Mouse (Mus musculus): ENCODE measurements around the gene Zfp341.

The Zfp341 gene

DNA sequence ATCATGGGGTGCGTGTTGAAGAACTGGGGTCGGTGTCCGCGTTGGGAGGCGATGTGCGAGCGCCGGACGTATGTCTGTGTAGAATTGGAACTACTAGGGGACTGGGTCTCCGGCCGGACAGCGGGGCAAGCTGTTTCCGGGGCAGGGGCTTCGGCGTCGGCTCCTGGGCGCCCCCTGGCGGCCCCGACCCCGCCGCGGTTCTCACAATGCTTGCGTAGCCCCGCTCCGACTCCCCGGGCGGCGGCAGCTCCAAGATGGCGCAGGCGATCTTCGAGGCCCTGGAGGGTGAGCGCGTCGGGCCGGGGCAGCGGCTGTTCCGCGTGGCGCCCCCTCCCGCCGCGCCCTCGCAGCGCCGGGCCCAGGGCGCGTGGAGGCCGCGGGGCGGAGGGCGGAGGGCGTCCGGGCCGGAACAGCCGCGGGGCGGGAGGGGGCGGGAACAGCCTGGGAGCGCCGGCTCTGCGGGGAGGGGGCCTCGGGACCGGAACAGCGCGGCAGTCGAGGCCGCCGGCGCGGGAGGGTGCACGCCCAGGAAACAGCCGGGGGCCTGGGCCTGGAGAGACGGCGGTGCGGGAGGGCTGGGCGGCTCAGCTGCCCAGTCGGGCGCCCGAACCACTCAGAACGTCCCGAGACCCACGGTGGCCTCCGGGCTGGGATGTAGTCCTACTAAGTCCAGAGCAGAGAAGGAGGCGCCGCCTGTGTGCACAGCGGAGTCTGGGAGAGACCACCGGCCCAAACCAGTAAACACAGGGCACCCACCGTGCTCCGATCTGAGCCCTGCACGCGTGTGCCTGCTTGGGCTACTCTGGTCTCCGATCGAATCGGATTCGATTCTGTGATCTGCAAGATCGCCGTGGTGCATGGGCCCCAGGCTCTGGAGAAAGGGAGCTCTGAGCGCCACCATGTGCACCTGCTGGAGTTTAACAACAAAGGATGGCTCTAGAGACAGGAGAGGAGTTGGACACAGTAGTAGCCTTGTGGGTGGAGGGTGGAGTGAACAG, at the start of gene Zfp341, which contains the start of gene 4930519P11Rik:
TSS of gene Zfp341 (plus strand) at position 180 of the 998 bp plus-strand sequence.
TSS of gene 4930519P11Rik (minus strand) at position 320 of the 998 bp plus-strand sequence.
- peak; percentile 93 for DNase-seq (ENCODE audit: low read depth, low spot score)
- no peaks in the 10 kb centered on the region for H3K36me3 ChIP-seq (ENCODE audit: control insufficient read depth, insufficient read depth, low read length, poor library complexity, severe bottlenecking)
- H3K27me3 ChIP-seq (ENCODE audit: control insufficient read depth, insufficient read depth, low read length, poor library complexity, severe bottlenecking), result no peaks in the 10 kb centered on the region

DNA sequence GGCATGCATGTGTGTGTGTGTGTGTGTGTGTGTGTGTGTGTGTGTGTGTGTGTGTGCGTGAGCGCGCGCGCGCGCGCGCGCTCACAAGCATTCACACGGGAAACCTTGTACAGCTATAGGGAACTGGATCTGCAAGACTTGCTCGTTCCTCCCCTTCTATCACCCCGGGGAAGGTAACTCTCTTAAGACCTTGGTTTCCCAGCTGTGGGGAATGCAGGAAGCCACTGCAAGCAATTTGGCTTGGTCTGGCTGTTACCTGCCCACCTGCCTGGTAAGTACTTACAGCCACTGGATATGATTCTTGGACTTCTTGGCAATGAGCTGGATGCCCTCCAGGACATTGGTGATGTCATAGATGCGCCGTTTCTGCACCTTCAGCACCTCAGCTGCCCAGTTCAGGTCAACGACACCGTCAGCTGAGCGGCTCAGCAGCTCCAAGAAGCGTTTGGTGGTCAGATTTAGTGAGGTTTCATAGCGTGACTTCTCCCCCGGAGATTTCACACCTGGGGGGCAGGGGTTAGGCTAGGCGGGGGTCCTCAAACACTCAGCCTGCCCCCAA, 49.4 kb upstream of the Zfp341 start:
- Histone ChIP-seq H3K36me3 (ENCODE audit: control insufficient read depth, insufficient read depth, low read length, poor library complexity, severe bottlenecking) (no peaks in the 10 kb centered on the region), H3K27me3 (ENCODE audit: control insufficient read depth, insufficient read depth, low read length, poor library complexity, severe bottlenecking) (no peaks in the 10 kb centered on the region)
- no peak for DNase-seq (ENCODE audit: low read depth, low spot score)

GRCm38 (mm10) chr2:154565562-154565961, 47.5 kb upstream of the Zfp341 start:
- Histone ChIP-seq H3K36me3 (ENCODE audit: control insufficient read depth, insufficient read depth, low read length, poor library complexity, severe bottlenecking) (no peaks in the 10 kb centered on the region), H3K27me3 (ENCODE audit: control insufficient read depth, insufficient read depth, low read length, poor library complexity, severe bottlenecking) (no peaks in the 10 kb centered on the region)
- DNase-seq (ENCODE audit: low read depth, low spot score), result no peak

- DNase-seq (ENCODE audit: low read depth, low spot score), result no peak
- no peaks in the 10 kb centered on the region for H3K27me3 ChIP-seq (ENCODE audit: control insufficient read depth, insufficient read depth, low read length, poor library complexity, severe bottlenecking)
- no peaks in the 10 kb centered on the region for H3K36me3 ChIP-seq (ENCODE audit: control insufficient read depth, insufficient read depth, low read length, poor library complexity, severe bottlenecking)
Observed at GRCm38 (mm10) chr2:154566641-154567040, 46.5 kb upstream of the Zfp341 start.

GRCm38 (mm10) chr2:154567766-154568165, 45.3 kb upstream of the Zfp341 start:
- no peak for DNase-seq (ENCODE audit: low read depth, low spot score)
- Histone ChIP-seq H3K27me3 (ENCODE audit: control insufficient read depth, insufficient read depth, low read length, poor library complexity, severe bottlenecking) (no peaks in the 10 kb centered on the region), H3K36me3 (ENCODE audit: control insufficient read depth, insufficient read depth, low read length, poor library complexity, severe bottlenecking) (no peaks in the 10 kb centered on the region)

GRCm38 (mm10) chr2:154568329-154569070, 44.6 kb upstream of the Zfp341 start:
- H3K27me3 ChIP-seq (ENCODE audit: control insufficient read depth, insufficient read depth, low read length, poor library complexity, severe bottlenecking), result no peaks in the 10 kb centered on the region
- DNase-seq (ENCODE audit: low read depth, low spot score), result no peak
- no peaks in the 10 kb centered on the region for H3K36me3 ChIP-seq (ENCODE audit: control insufficient read depth, insufficient read depth, low read length, poor library complexity, severe bottlenecking)

- Histone ChIP-seq H3K36me3 (ENCODE audit: control insufficient read depth, insufficient read depth, low read length, poor library complexity, severe bottlenecking) (no peaks in the 10 kb centered on the region), H3K27me3 (ENCODE audit: control insufficient read depth, insufficient read depth, low read length, poor library complexity, severe bottlenecking) (no peaks in the 10 kb centered on the region)
- DNase-seq (ENCODE audit: low read depth, low spot score), result peak; percentile 64
Observed at GRCm38 (mm10) chr2:154569071-154569748, 43.9 kb upstream of the Zfp341 start.

DNA sequence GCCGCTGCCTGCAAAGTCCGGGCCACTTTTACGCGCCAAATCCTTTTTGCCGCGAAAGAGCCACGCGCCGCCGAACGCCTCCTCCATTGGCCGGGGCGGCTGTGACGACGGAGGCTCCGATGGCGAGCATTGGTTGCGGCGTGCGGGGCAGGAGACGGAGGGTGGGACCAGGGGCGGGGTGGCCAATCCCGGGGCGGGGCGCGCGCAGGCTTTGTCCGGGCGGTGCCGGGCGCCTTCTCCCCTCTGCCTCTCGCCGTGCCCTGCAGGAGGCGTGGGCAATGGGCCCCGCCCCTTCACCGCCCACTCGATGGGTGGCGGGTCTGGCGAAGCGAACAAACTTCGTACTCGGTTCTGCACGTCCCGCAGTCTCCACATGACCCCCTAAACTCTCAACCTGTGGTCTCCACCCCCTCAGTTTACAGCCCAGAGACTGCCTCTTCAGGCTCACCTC, 43.2 kb upstream of the Zfp341 start, which contains the start of gene E2f1:
TSS of gene E2f1 (minus strand) at position 57 of the 451 bp plus-strand sequence.
- peak; percentile 96 for DNase-seq (ENCODE audit: low read depth, low spot score)
- H3K27me3 ChIP-seq (ENCODE audit: control insufficient read depth, insufficient read depth, low read length, poor library complexity, severe bottlenecking), result no peaks in the 10 kb centered on the region
- H3K36me3 ChIP-seq (ENCODE audit: control insufficient read depth, insufficient read depth, low read length, poor library complexity, severe bottlenecking), result no peaks in the 10 kb centered on the region

DNA sequence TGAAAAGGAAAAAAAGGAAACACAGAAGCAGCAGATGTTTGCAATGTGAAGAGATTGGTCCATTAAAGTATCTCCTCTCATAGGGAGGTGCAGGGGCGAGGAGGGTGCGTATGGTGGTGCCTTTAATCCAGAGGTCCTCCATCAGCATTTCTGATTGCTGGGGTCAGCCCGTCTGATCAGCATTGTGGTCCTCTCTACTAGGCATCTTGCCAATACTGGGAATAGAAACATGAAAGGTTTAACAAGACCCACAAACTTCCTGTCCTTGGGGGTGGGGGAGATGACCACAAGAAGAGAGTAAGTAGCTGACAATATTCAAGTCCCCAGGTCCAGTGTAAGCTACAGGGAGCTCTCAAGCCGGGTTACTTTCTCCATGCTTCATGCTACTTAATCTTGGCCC, 42.4 kb upstream of the Zfp341 start:
- DNase-seq (ENCODE audit: low read depth, low spot score), result no peak
- no peaks in the 10 kb centered on the region for H3K36me3 ChIP-seq (ENCODE audit: control insufficient read depth, insufficient read depth, low read length, poor library complexity, severe bottlenecking)

GRCm38 (mm10) chr2:154571266-154571665, 41.8 kb upstream of the Zfp341 start:
- DNase-seq (ENCODE audit: low read depth, low spot score), result no peak

More for the DNA sequence above, 42.4 kb upstream of the Zfp341 start:
- H3K27me3 ChIP-seq (ENCODE audit: control insufficient read depth, insufficient read depth, low read length, poor library complexity, severe bottlenecking), result no peaks in the 10 kb centered on the region

DNA sequence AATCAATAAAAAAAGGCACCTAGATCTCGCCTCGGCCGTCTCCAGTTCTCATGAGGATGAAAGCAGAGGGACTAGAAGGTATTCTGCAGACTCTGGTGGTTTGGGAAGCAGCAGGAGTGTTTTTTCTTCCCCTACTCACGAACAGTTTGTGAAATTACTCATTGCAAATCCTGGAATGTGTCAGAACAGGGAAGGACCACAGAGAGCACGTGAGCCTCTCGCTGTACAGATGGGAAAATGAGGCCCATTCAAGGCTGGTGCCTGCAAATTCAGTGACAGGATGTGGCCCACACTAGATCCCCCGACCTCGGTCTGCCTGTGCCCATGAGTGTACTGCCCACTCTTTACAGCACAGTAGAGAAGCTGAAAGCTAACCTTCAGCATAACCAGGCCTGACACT, 41.1 kb upstream of the Zfp341 start:
- H3K27me3 ChIP-seq (ENCODE audit: control insufficient read depth, insufficient read depth, low read length, poor library complexity, severe bottlenecking), result no peaks in the 10 kb centered on the region
- no peaks in the 10 kb centered on the region for H3K36me3 ChIP-seq (ENCODE audit: control insufficient read depth, insufficient read depth, low read length, poor library complexity, severe bottlenecking)
- no peak for DNase-seq (ENCODE audit: low read depth, low spot score)

More at GRCm38 (mm10) chr2:154571266-154571665, 41.8 kb upstream of the Zfp341 start:
- H3K27me3 ChIP-seq (ENCODE audit: control insufficient read depth, insufficient read depth, low read length, poor library complexity, severe bottlenecking), result no peaks in the 10 kb centered on the region
- no peaks in the 10 kb centered on the region for H3K36me3 ChIP-seq (ENCODE audit: control insufficient read depth, insufficient read depth, low read length, poor library complexity, severe bottlenecking)

DNA sequence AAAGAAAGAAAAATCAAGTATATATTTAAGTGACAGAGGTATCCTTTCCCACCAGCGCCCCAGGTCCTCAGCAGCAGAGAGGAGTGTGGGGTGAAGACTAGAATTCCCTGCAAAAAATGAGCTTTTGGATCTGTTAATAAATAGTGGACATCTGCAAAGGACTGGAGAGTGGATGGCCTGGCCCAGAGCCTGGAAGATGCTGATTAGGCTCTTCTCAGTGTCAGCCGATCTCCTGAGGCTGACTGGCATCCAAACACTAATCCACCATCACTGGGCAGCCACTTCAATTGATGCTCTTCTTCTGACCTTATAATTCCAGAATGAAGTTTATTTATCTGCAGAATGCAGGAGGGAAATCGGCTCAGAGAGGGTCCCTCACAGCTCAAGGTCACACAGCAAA, 40.1 kb upstream of the Zfp341 start:
- Histone ChIP-seq H3K27me3 (ENCODE audit: control insufficient read depth, insufficient read depth, low read length, poor library complexity, severe bottlenecking) (no peaks in the 10 kb centered on the region), H3K36me3 (ENCODE audit: control insufficient read depth, insufficient read depth, low read length, poor library complexity, severe bottlenecking) (no peaks in the 10 kb centered on the region)

DNA sequence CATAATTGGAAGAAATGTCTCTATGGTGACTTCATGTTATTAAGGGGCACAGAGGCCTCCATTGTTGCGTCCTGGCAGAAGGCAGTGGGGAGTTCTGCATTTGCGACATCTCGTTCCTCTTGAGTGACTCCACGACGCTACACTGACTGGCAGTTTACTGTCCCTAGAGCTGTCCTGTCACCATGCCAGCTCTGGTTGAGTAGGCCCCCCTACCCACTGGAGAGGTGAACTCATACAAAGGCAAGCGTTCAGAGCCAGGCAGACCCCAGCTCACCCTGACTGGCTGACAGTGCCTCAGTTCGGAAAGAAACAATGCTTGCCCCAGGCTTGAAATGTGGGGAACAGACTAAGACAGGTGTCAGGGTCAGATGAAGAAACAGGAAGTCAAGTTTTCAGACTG, 38.8 kb upstream of the Zfp341 start:
- peak; percentile 75 for DNase-seq (ENCODE audit: low read depth, low spot score)
- no peaks in the 10 kb centered on the region for H3K36me3 ChIP-seq (ENCODE audit: control insufficient read depth, insufficient read depth, low read length, poor library complexity, severe bottlenecking)
- H3K27me3 ChIP-seq (ENCODE audit: control insufficient read depth, insufficient read depth, low read length, poor library complexity, severe bottlenecking), result no peaks in the 10 kb centered on the region

More for the DNA sequence above, 40.1 kb upstream of the Zfp341 start:
- DNase-seq (ENCODE audit: low read depth, low spot score), result no peak
